9 mouse cellular contexts compared by ENCODE assay signal in the genomic region with DNA sequence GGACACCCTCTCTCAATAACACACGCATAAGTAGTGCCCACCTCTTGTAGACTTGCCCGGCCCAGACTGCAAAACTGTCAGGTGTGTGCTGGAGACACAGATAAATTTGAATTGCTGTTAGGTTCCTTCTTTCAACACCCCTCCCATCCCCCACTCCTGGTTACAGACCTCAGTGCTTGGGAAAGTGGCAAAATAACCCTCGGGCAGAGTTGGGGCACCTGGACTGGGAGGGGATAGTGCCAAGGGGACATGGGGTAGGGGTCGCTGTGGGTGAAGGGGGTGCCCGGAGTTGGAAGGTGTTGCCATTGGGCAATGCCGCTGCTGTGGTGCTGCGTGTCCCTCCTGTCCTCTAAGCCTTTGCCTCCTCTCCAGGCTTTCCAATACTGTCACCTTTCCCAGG. TPM values are rescaled to one million over a fixed set of nuclear protein-coding genes. Genes with fewer than 3 reads are reported as not detected.
A peak's percentile ranks its signal among the peaks of the same experiment; 100 is the strongest.
DNase-seq lines count a peak whose midpoint lies in the region; ATAC-seq lines count a peak whose summit lies in the region.
"Had no signal": no experiment of that assay in that cellular context is flagged by ENCODE, and none has a peak within 500 bp of the region (broad histone marks: within the 10 kb centered on the region; RNA-seq: fewer than 3 reads in every experiment).

No protein-coding gene starts in this region.

- no peaks in the 10 kb centered on the region for H3K36me3 ChIP-seq in liver, embryonic 12.5 days

- DNase-seq in embryo, embryonic 9.5 days (ENCODE audit: extremely low spot score), result peak; percentile 32
- DNase-seq in embryo, embryonic 10 days (ENCODE audit: low spot score), result no peak
- peak; percentile 27 for DNase-seq in cerebellum, adult 9-11 months
- peak; percentile 25 for DNase-seq in heart, postnatal 4 days
- no peak for DNase-seq in yolk sac, embryonic 10.5 days (ENCODE audit: low spot score)
- no peak for DNase-seq in layer of hippocampus, postnatal 14 days (ENCODE audit: low spot score in 2 of 2)

- 7% methylated on average over 7 of the region's 7 CpGs for WGBS in liver, embryonic 12.5 days (ENCODE audit: insufficient replicate concordance)

- H3K9me3 ChIP-seq in liver, embryonic 12.5 days (replicated peaks), result no peaks in the 10 kb centered on the region

- H3K27me3 ChIP-seq in liver, embryonic 12.5 days (replicated peaks), result peaks cover 43% of the 10 kb centered on the region

- no peak for ATAC-seq in liver, embryonic 12.5 days
- ATAC-seq in megakaryocyte progenitor cell, adult 5-6 weeks (replicated peaks; ENCODE audit: poor library complexity), result no peak

- no peak overlapping the region for H3K9ac ChIP-seq in liver, embryonic 12.5 days

- H3K4me2 ChIP-seq in liver, embryonic 12.5 days, result peak overlapping the region; percentile 59

- H3K4me1 ChIP-seq in liver, embryonic 12.5 days, result peaks cover 11% of the 10 kb centered on the region

- no peak overlapping the region for H3K4me3 ChIP-seq in liver, embryonic 12.5 days

- no peak overlapping the region for H3K27ac ChIP-seq in liver, embryonic 12.5 days

RNA-seq across cellular contexts. Expression of gene Esrrg, which starts 43.9 kb away (rescaled TPM):
- 10 to 100 TPM; 37.9 to 50.1 TPM for total RNA-seq in heart, postnatal 4 days (2021)
- polyA plus RNA-seq in liver, embryonic 12.5 days (2016; fragmentation: Nextera tagmentation; extraction: Ambion mirVana), result 0.07 and 0.25 TPM in 2 replicates
- 10 to 100 TPM; 16.1 to 16.4 TPM for total RNA-seq in layer of hippocampus, postnatal 14 days (2021)
- not detected in 2 replicates for total RNA-seq in megakaryocyte progenitor cell, adult 5-6 weeks (2015)
- total RNA-seq in megakaryocyte progenitor cell, adult 5-6 weeks (2017), result not detected in 2 replicates
- polyA plus RNA-seq: C2C12 had no signal

Comparison
In these comparisons a context has a peak if more than half of its experiments do, and no peak if none do; other contexts are left out.
1. DNase-seq: peak in embryo, embryonic 9.5 days (single experiment), cerebellum, adult 9-11 months (single experiment) and heart, postnatal 4 days (single experiment); none in embryo, embryonic 10 days (single experiment), yolk sac, embryonic 10.5 days (single experiment) and layer of hippocampus, postnatal 14 days (0 of 2).
2. RNA of gene Esrrg, which starts 43.9 kb away (total RNA-seq): 37.9 to 50.1 TPM in heart, postnatal 4 days and 16.1 to 16.4 TPM in layer of hippocampus, postnatal 14 days; not detected in megakaryocyte progenitor cell, adult 5-6 weeks; every median in the first group is over 10 times any median in the second.